8 mouse cellular contexts compared by ENCODE assay signal in genomic region chr12:17556430-17557343, GRCm38 (mm10). TPM values are rescaled to one million over a fixed set of nuclear protein-coding genes. Genes with fewer than 3 reads are reported as not detected.
DNase-seq lines count a peak whose midpoint lies in the region; ATAC-seq lines count a peak whose summit lies in the region.

No protein-coding gene starts in this region.

- H3K36me3 ChIP-seq in limb, embryonic 11.5 days (ENCODE audit: control insufficient read depth, insufficient read depth, low read length), result peaks cover 2% of the 10 kb centered on the region; the same call in 1 of the 2 replicates
- H3K36me3 ChIP-seq in stomach, embryonic 16.5 days (ENCODE audit: control insufficient read depth, insufficient read depth, low read length), result peaks cover 1% of the 10 kb centered on the region; the same call in 1 of the 2 replicates

- H3K4me3 ChIP-seq in limb, embryonic 11.5 days (ENCODE audit: low read depth, low read length), result no peak overlapping the region
- H3K4me3 ChIP-seq in stomach, embryonic 16.5 days (replicated peaks; ENCODE audit: low read length), result no peak overlapping the region

- DNase-seq in spleen, adult 18-20 months, result peak; percentile 22 to 56
- no peak for DNase-seq in spleen, adult 12 weeks (ENCODE audit: low spot score)
- peak; percentile 87 to 91 for DNase-seq in cerebellum, postnatal 4 days (ENCODE audit: low spot score in 2 of 2)
- peak; percentile 42 to 52 for DNase-seq in gastrocnemius, postnatal 36 days
- peak; percentile 54 to 81 for DNase-seq in kidney, adult 8-10 months
- DNase-seq in limb, embryonic 11.5 days (ENCODE audit: low spot score), result peak; percentile 90
- peak; percentile 69 for DNase-seq in naive thymus-derived CD4-positive, alpha-beta T cell, adult 2 months (ENCODE audit: low read depth)

- intact Hi-C loops in gastrocnemius, postnatal 36 days (cut with DNase I), result no loop called here

- WGBS in limb, embryonic 11.5 days, result 37% methylated on average over 21 of the region's 21 CpGs
- 35% methylated on average over 21 of the region's 21 CpGs for WGBS in stomach, embryonic 16.5 days

- no peak overlapping the region for H3K9ac ChIP-seq in limb, embryonic 11.5 days (ENCODE audit: low read length)
- no peak overlapping the region for H3K9ac ChIP-seq in stomach, embryonic 16.5 days (ENCODE audit: low read length)

- H3K9me3 ChIP-seq in limb, embryonic 11.5 days (ENCODE audit: control insufficient read depth, low read length), result no peaks in the 10 kb centered on the region
- H3K9me3 ChIP-seq in stomach, embryonic 16.5 days (replicated peaks; ENCODE audit: control insufficient read depth, low read length), result no peaks in the 10 kb centered on the region

- no peaks in the 10 kb centered on the region; the same call in 1 of the 2 replicates for H3K27me3 ChIP-seq in limb, embryonic 11.5 days (ENCODE audit: control insufficient read depth, insufficient read depth, low read length)
- no peaks in the 10 kb centered on the region for H3K27me3 ChIP-seq in stomach, embryonic 16.5 days (ENCODE audit: control insufficient read depth, insufficient read depth, low read length)

- H3K4me2 ChIP-seq in limb, embryonic 11.5 days (ENCODE audit: low read depth, severe bottlenecking), result 0 out of 2 replicates have a peak overlapping the region, but pooled peaks have one; percentile 12
- peak overlapping the region; percentile 17; the same call in 1 of the 2 replicates for H3K4me2 ChIP-seq in stomach, embryonic 16.5 days (ENCODE audit: low read depth, low read length)

- H3K4me1 ChIP-seq in limb, embryonic 11.5 days (ENCODE audit: control insufficient read depth, insufficient read depth, low read length), result 0 out of 2 replicates have a peak, but pooled peaks cover 3% of the 10 kb centered on the region
- H3K4me1 ChIP-seq in stomach, embryonic 16.5 days (ENCODE audit: control insufficient read depth, insufficient read depth, low read length), result peaks cover 4% of the 10 kb centered on the region; the same call in 1 of the 2 replicates

- ATAC-seq in limb, embryonic 11.5 days (ENCODE audit: insufficient number of reproducible peaks, low FRiP score, low TSS enrichment, low read depth), result 0 out of 2 replicates have a peak, but pooled peaks have one; percentile 60
- no peak for ATAC-seq in stomach, embryonic 16.5 days (ENCODE audit: insufficient read depth, low FRiP score)

- no peak overlapping the region for H3K27ac ChIP-seq in limb, embryonic 11.5 days (replicated peaks; ENCODE audit: low read depth, low read length)
- H3K27ac ChIP-seq in stomach, embryonic 16.5 days (ENCODE audit: low read length), result no peak overlapping the region

RNA-seq across cellular contexts. Expression of gene Odc1, which starts 12.1 kb away (rescaled TPM):
- 100 to 1,000 TPM in 1 of 2 experiments, 10 to 100 TPM in 1; 99.8 to 111 TPM for total RNA-seq in gastrocnemius, postnatal 36 days (2021)
- polyA plus RNA-seq in limb, embryonic 11.5 days (2014; fragmentation: Nextera tagmentation; extraction: Ambion mirVana), result 293 and 304 TPM in 2 replicates
- 151 and 158 TPM in 2 replicates for polyA plus RNA-seq in stomach, embryonic 16.5 days (2015; fragmentation: Nextera tagmentation; extraction: Ambion mirVana)
